ENCODE assay signal across 8 mouse cellular contexts in genomic region chr10:98916011-98916780, GRCm38 (mm10). TPM values are rescaled to one million over a fixed set of nuclear protein-coding genes. Genes with fewer than 3 reads are reported as not detected.
DNase-seq lines count a peak whose midpoint lies in the region; ATAC-seq and TF ChIP-seq lines count a peak whose summit lies in the region.

No protein-coding gene starts in this region.

- no peak overlapping the region for H3K27ac ChIP-seq in embryonic fibroblast, embryonic 13.5 days (ENCODE audit: insufficient read depth, low read length)
- H3K27ac ChIP-seq in midbrain, embryonic 15.5 days, result peak overlapping the region; percentile 100

- H3K4me2 ChIP-seq in midbrain, embryonic 15.5 days, result peak overlapping the region; percentile 73

- peak overlapping the region; percentile 97 for H3K4me3 ChIP-seq in embryonic fibroblast, embryonic 13.5 days (ENCODE audit: insufficient read depth, low read length)
- peak overlapping the region; percentile 84 for H3K4me3 ChIP-seq in midbrain, embryonic 15.5 days

- no peaks in the 10 kb centered on the region for H3K36me3 ChIP-seq in midbrain, embryonic 15.5 days (replicated peaks)

- no peak for ATAC-seq in midbrain, embryonic 15.5 days (replicated peaks)

- WGBS in midbrain, embryonic 15.5 days, result 6% methylated on average over 22 of the region's 22 CpGs

- TF ChIP-seq POLR2A in embryonic fibroblast, embryonic 13.5 days (IDR thresholded peaks at IDR 0.05; ENCODE audit: low read depth, low read length), result no peak

- peak overlapping the region; percentile 89 for H3K9ac ChIP-seq in midbrain, embryonic 15.5 days

- no peak for TF ChIP-seq CTCF in embryonic fibroblast, embryonic 13.5 days (IDR thresholded peaks at IDR 0.05; ENCODE audit: borderline replicate concordance, insufficient read depth, low read length)

- H3K27me3 ChIP-seq in midbrain, embryonic 15.5 days (replicated peaks), result no peaks in the 10 kb centered on the region; the same call in 1 of the 2 replicates

- DNase-seq in layer of hippocampus, adult 11-12 months (ENCODE audit: low spot score), result peak; percentile 31
- no peak for DNase-seq in layer of hippocampus, postnatal 25 days (ENCODE audit: extremely low spot score in 1 of 2, low spot score in 1 of 2)
- DNase-seq in Muller cell, postnatal 12 days (ENCODE audit: inconsistent ontology term), result peak; percentile 4
- peak; percentile 7 to 9 for DNase-seq in kidney, adult 8-10 months
- no peak for DNase-seq in ovary, postnatal 10 days (ENCODE audit: low spot score)
- DNase-seq in layer of hippocampus, adult 18-20 months (ENCODE audit: low spot score in 2 of 2), result no peak

- H3K4me1 ChIP-seq in embryonic fibroblast, embryonic 13.5 days (ENCODE audit: control insufficient read depth, insufficient read depth, low read length), result peaks cover 3% of the 10 kb centered on the region; the same call in 1 of the 2 replicates
- peaks cover 15% of the 10 kb centered on the region for H3K4me1 ChIP-seq in midbrain, embryonic 15.5 days

- H3K9me3 ChIP-seq in midbrain, embryonic 15.5 days, result no peaks in the 10 kb centered on the region

RNA-seq across cellular contexts. Expression of gene Atp2b1, which starts 2.0 kb away (rescaled TPM):
- 1,000 to 10,000 TPM in 1 of 2 experiments, 100 to 1,000 TPM in 1; 951 to 1,124 TPM for total RNA-seq in layer of hippocampus, postnatal 25 days (2021)
- 93.0 and 99.5 TPM in 2 replicates for polyA plus RNA-seq in embryonic fibroblast, embryonic 13.5 days (2011; ENCODE audit: insufficient read length, low read depth, missing spikeins)
- polyA plus RNA-seq in midbrain, embryonic 15.5 days (2015; fragmentation: Nextera tagmentation; extraction: Ambion mirVana), result 216 and 232 TPM in 2 replicates
- 1,000 to 10,000 TPM in 1 of 2 experiments, 100 to 1,000 TPM in 1; 905 to 1,057 TPM for total RNA-seq in layer of hippocampus, adult 18-20 months (2021)

Comparison
In these comparisons a context has a peak if more than half of its experiments do, and no peak if none do; other contexts are left out.
1. DNase-seq: peak in layer of hippocampus, adult 11-12 months (single experiment), Muller cell, postnatal 12 days (single experiment) and kidney, adult 8-10 months (2 of 2); none in layer of hippocampus, postnatal 25 days (0 of 2), ovary, postnatal 10 days (single experiment) and layer of hippocampus, adult 18-20 months (0 of 2).